Mouse (Mus musculus) lung, postnatal 0 days (tissue): ENCODE data around the gene Rnf113a2. TPM values are rescaled to one million over a fixed set of nuclear protein-coding genes. Genes with fewer than 3 reads are reported as not detected.

Experiments used
- ATAC-seq: fragments of 200-750 bp; cut with Nextera tagmentation; 2 replicates; pipeline ENCODE4 v1.8.0; 2017; ENCODE audit warnings: moderate library complexity
- DNase-seq: peaks from one replicate; pipeline ENCODE4 v3.0.0-alpha.2; 2016; ENCODE audit warnings: low spot score
- H3K27ac ChIP-seq: fragments of 300-500 bp; sonication (generic); 2 replicates; pipeline ENCODE4 v1.5.1; 2014; ENCODE audit warnings: antibody characterized with exemption, mild to moderate bottlenecking, low read length, mixed read lengths
- H3K27me3 ChIP-seq: fragments of 300-500 bp; sonication (generic); replicated peaks from 2 replicates; pipeline ENCODE4 v1.6.1; 2014; ENCODE audit warnings: low read length, mixed read lengths; ENCODE audit not compliant: insufficient read depth
- H3K36me3 ChIP-seq: fragments of 300-500 bp; sonication (generic); 2 replicates; pipeline ENCODE4 v1.6.1; 2014; ENCODE audit warnings: low read length, mixed read lengths; ENCODE audit not compliant: insufficient read depth
- H3K4me1 ChIP-seq: fragments of 300-500 bp; sonication (generic); 2 replicates; pipeline ENCODE4 v1.6.1; 2014; ENCODE audit warnings: antibody characterized with exemption, low read depth, low read length, mixed read lengths; ENCODE audit not compliant: insufficient read depth
- H3K4me2 ChIP-seq: fragments of 300-500 bp; sonication (generic); replicated peaks from 2 replicates; pipeline ENCODE4 v1.6.1; 2014; ENCODE audit warnings: low read depth, mild to moderate bottlenecking, low read length, moderate library complexity, mixed read lengths
- H3K4me3 ChIP-seq: fragments of 300-500 bp; sonication (generic); 2 replicates; pipeline ENCODE4 v1.5.1; 2014; ENCODE audit warnings: low read depth, low read length
- H3K9ac ChIP-seq: fragments of 300-500 bp; sonication (generic); replicated peaks from 2 replicates; pipeline ENCODE4 v1.6.1; 2014; ENCODE audit warnings: low read depth, mild to moderate bottlenecking
- H3K9me3 ChIP-seq: fragments of 300-500 bp; sonication (generic); 2 replicates; pipeline ENCODE4 v1.6.1; 2016; ENCODE audit warnings: low read length, mixed read lengths
- CTCF ChIP-seq: IDR thresholded peaks from 2 replicates; pipeline ENCODE4 v1.5.1; 2016; ENCODE audit warnings: antibody characterized with exemption, mild to moderate bottlenecking
- EP300 ChIP-seq: IDR thresholded peaks from 2 replicates; pipeline ENCODE4 v1.6.1; 2016; ENCODE audit warnings: antibody characterized with exemption, mild to moderate bottlenecking, control low read depth
- WGBS: fragments of 180-500 bp; shearing (Covaris S2); extraction: QIAGEN DNeasy Blood & Tissue Kit; methylation state at CpG from one replicate; pipeline ENCODE4 v1.1.7; 2014; 5-methylcytosine and 5-hydroxymethylcytosine counted together
- polyA plus RNA-seq: library from polyadenylated mRNA; unstranded; fragments of >200 nt; fragmentation: Nextera tagmentation; extraction: Ambion mirVana; gene quantifications from 2 replicates; pipeline ENCODE4 v1.2.1, GENCODE M21; 2015

Gene Rnf113a2
- polyA plus RNA-seq, 1 experiment from 2014 or later = 23.0 TPM

DNA sequence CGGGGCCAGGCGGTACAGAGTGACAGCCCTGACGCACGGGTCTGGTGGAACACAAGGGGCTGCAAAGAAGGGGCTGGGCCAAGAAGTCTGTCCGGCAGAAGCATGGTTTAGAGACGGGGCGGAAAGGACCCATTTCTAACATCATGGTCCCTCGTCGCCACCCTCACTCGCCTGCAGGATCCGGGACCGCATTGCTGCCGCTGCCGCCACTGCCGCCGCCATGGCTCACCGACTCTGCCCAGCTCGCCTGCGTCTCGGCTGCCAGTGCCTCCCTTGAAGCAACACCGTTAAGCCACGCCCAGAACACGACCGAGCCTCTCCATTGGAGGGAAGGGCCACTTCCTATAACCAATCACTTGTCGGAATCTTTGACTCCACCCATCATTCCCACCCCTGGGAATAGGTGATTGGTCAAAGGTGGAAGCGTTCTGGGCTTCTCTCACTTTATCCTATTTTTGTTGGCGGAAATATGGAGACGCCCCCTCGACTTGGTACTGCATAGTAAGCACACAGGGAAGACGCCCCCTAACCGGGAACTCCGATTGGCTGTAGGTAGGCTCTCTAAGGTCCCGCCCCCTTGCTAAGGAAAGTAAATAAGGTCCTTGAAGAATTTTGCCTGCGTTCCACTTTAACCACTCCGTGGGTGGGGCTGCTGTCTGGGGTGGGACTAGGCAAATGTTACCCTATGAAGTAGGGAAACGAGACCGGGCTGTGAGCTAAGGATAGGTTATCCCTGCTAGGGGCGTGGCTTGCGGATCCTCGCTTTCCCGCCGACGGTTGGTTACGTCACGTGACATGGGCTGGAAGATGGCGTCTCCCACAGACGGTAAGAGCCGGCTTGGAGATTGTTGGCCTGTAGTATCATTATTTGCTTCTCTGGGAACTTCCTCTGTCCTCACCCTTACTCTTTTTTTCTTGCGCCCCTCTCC, 34.0 kb downstream of the Rnf113a2 start, which contains the start of the genes Aldh6a1 and Lin52:
TSS of gene Aldh6a1 (minus strand) at position 287 of the 929 bp plus-strand sequence.
TSS of gene Lin52 (plus strand) at position 705 of the 929 bp plus-strand sequence.
- H3K4me3 ChIP-seq = peak within 1 kb of the TSS; percentile 70
- peak; percentile 98 for TF ChIP-seq EP300
- no peak for TF ChIP-seq CTCF

DNA sequence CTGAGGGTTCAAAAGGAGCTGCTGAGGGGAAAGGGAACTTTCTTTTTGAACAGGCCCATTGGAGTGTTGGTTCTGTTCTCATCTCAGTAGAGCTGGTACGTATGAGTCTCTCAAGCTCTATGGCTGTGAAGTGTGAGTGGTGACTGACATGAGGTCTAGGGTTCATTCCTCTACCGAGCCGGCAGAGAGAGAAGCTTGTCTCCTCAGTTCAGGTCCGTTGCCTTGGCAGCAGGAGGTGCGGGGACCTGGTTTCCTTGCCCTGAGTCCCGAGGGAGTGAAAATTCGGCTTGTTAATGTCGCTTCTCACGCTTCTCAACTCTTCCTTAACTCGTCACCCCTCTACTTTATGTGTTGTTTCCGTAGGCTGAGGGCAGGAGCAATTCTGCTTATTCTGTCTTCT, 34.8 kb downstream of the Rnf113a2 start:
- peak; percentile 13 for DNase-seq

More for the DNA sequence above, 34.0 kb downstream of the Rnf113a2 start, which contains the start of the genes Aldh6a1 and Lin52:
- H3K27me3 ChIP-seq = no peaks in the 10 kb centered on the region
- peak within 1 kb of the TSS; percentile 66 for H3K9ac ChIP-seq
- peak; percentile 100 for DNase-seq
- H3K4me2 ChIP-seq = peak within 1 kb of the TSS; percentile 80
- peak within 1 kb of the TSS; percentile 96 for H3K27ac ChIP-seq
- WGBS = under 1% methylated on average over 48 of the region's 49 CpGs
- H3K4me1 ChIP-seq = peaks cover 8% of the 10 kb centered on the region; the same call in 1 of the 2 replicates
- no peaks in the 10 kb centered on the region for H3K9me3 ChIP-seq
- peak; percentile 96 for ATAC-seq
- no peaks in the 10 kb centered on the region for H3K36me3 ChIP-seq

GRCm38 (mm10) chr12:84456911-84457310, 39.9 kb downstream of the Rnf113a2 start:
- 91% methylated on average over 3 of the region's 3 CpGs for WGBS
- Histone ChIP-seq H3K4me1 (peaks cover 3% of the 10 kb centered on the region; the same call in 1 of the 2 replicates), H3K4me3 (no peak overlapping the region), H3K27me3 (no peaks in the 10 kb centered on the region), H3K9ac (no peak overlapping the region), H3K4me2 (no peak overlapping the region), H3K27ac (no peak overlapping the region), H3K9me3 (no peaks in the 10 kb centered on the region), H3K36me3 (peaks cover 5% of the 10 kb centered on the region; the same call in 1 of the 2 replicates)
- TF ChIP-seq CTCF = no peak
- TF ChIP-seq EP300 = no peak
- ATAC-seq = no peak
- no peak for DNase-seq

More for the DNA sequence above, 34.8 kb downstream of the Rnf113a2 start:
- no peaks in the 10 kb centered on the region for H3K9me3 ChIP-seq
- 1% methylated on average over 11 of the region's 11 CpGs for WGBS
- peak overlapping the region; percentile 58 for H3K9ac ChIP-seq
- peak overlapping the region; percentile 91 for H3K27ac ChIP-seq
- no peaks in the 10 kb centered on the region for H3K27me3 ChIP-seq
- no peak for ATAC-seq
- peaks cover 8% of the 10 kb centered on the region; the same call in 1 of the 2 replicates for H3K4me1 ChIP-seq
- H3K4me2 ChIP-seq = peak overlapping the region; percentile 80
- no peaks in the 10 kb centered on the region for H3K36me3 ChIP-seq
- TF ChIP-seq EP300 = no peak
- no peak for TF ChIP-seq CTCF
- peak overlapping the region; percentile 70 for H3K4me3 ChIP-seq

- Histone ChIP-seq H3K9me3 (no peaks in the 10 kb centered on the region), H3K4me3 (no peak overlapping the region), H3K4me2 (no peak overlapping the region), H3K27ac (no peak overlapping the region), H3K27me3 (no peaks in the 10 kb centered on the region), H3K36me3 (peaks cover 11% of the 10 kb centered on the region; the same call in 1 of the 2 replicates), H3K4me1 (no peaks in the 10 kb centered on the region), H3K9ac (no peak overlapping the region)
- WGBS = 41% methylated on average over 1 of the region's 1 CpGs
- no peak for DNase-seq
- ATAC-seq = no peak
- TF ChIP-seq CTCF = peak; percentile 47
- no peak for TF ChIP-seq EP300
Measured at GRCm38 (mm10) chr12:84459845-84460244, 42.8 kb downstream of the Rnf113a2 start.

GRCm38 (mm10) chr12:84461416-84461815, 44.4 kb downstream of the Rnf113a2 start:
- Histone ChIP-seq H3K4me3 (no peak overlapping the region), H3K4me1 (no peaks in the 10 kb centered on the region), H3K9me3 (no peaks in the 10 kb centered on the region), H3K36me3 (peaks cover 11% of the 10 kb centered on the region; the same call in 1 of the 2 replicates), H3K27me3 (no peaks in the 10 kb centered on the region), H3K4me2 (no peak overlapping the region), H3K9ac (no peak overlapping the region), H3K27ac (no peak overlapping the region)
- DNase-seq = no peak
- TF ChIP-seq EP300 = no peak
- no peak for TF ChIP-seq CTCF
- ATAC-seq = no peak
- WGBS = 85% methylated on average over 5 of the region's 5 CpGs

DNA sequence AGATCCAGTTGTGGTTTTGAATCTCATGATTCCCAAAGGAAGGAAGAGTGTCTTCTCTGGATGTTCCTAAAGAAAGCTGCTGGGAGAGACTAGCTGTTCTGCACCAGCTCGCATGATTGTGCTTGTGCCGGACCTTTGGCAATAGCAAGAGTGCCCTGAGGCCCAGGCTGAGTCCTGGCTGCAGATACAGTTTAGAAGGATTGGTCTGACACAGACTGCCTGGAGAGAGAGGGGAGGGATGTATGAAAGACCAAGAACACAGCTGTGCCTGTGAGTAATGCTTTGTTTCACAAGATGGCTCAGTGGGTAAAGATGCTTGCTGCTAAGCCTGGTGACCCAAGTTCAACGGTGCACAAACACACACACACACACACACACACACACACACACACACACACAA, 45.9 kb downstream of the Rnf113a2 start:
- no peak overlapping the region for H3K9ac ChIP-seq
- TF ChIP-seq EP300 (no peak), CTCF (no peak)
- H3K36me3 ChIP-seq = peaks cover 11% of the 10 kb centered on the region; the same call in 1 of the 2 replicates
- no peaks in the 10 kb centered on the region for H3K27me3 ChIP-seq
- DNase-seq = no peak
- H3K4me1 ChIP-seq = no peaks in the 10 kb centered on the region
- no peaks in the 10 kb centered on the region for H3K9me3 ChIP-seq
- WGBS = 94% methylated on average over 3 of the region's 3 CpGs
- H3K27ac ChIP-seq = no peak overlapping the region
- H3K4me2 ChIP-seq = no peak overlapping the region
- H3K4me3 ChIP-seq = no peak overlapping the region
- no peak for ATAC-seq

Other genes with a start within 250 kb of the Rnf113a2 start
- 5.9 and 6.7 TPM in 2 replicates for gene Elmsan1, start 198.3 kb upstream of the Rnf113a2 start, polyA plus RNA-seq
- gene Ptgr2, start 132.0 kb upstream of the Rnf113a2 start, polyA plus RNA-seq = 26.3 and 28.0 TPM in 2 replicates
- gene Zfp410, start 100.3 kb upstream of the Rnf113a2 start, polyA plus RNA-seq = 44.9 and 49.0 TPM in 2 replicates
- gene Coq6, start 55.5 kb upstream of the Rnf113a2 start, polyA plus RNA-seq = 20.7 and 21.2 TPM in 2 replicates
- 2.4 and 3.1 TPM in 2 replicates for gene Fam161b, start 55.4 kb upstream of the Rnf113a2 start, polyA plus RNA-seq
- 10.8 TPM in 2 replicates for gene Entpd5, start 8.2 kb upstream of the Rnf113a2 start, polyA plus RNA-seq
- gene Bbof1, start 8.1 kb upstream of the Rnf113a2 start, polyA plus RNA-seq = 2.8 TPM in 2 replicates
- gene Aldh6a1, start 33.8 kb downstream of the Rnf113a2 start, polyA plus RNA-seq = 52.1 and 67.5 TPM in 2 replicates
- gene Lin52, start 34.2 kb downstream of the Rnf113a2 start, polyA plus RNA-seq = 18.2 and 18.5 TPM in 2 replicates
- gene Vsx2, start 152.6 kb downstream of the Rnf113a2 start, polyA plus RNA-seq = not detected in 2 replicates
- gene Abcd4, start 200.2 kb downstream of the Rnf113a2 start, polyA plus RNA-seq = 9.2 and 10.5 TPM in 2 replicates
- gene Vrtn, start 223.8 kb downstream of the Rnf113a2 start, polyA plus RNA-seq = not detected in 2 replicates